Mouse (Mus musculus): ENCODE results near the gene Vmn1r209.
"Not testable (repeated sequence)": the region's sequence is repeated elsewhere in the genome, so short reads cannot be mapped to it uniquely, and the experiment has no call there.

Gene Vmn1r209

GRCm38 (mm10) chr13:22809582-22809981, at the start of gene Vmn1r209:
TSS of gene Vmn1r209 (minus strand) at chr13:22809682.
- DNase-seq: not testable (repeated sequence)

- DNase-seq: no peak
Observed at GRCm38 (mm10) chr13:22857461-22857860, 48.0 kb upstream of the Vmn1r209 start, which contains the start of gene Vmn1r211. TSS of gene Vmn1r211 (minus strand) at chr13:22857561.

DNA sequence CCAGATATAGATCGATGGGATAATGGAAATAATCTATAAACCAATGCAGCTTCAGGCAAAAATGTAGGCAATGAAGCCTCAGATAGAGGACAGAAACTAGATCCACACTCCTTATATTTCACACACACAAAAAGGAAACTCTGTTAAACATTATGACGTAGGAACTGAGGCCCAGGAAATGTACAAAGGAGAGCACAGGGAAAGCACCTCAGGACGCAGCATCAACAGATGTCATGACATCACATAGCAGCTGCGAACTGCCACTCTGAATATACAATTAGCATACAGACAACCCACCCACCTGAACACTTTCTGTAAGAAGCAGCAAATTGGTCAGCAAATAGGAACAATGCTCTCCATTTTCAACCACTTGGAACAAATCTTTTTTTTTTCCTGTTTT, 45.3 kb upstream of the Vmn1r209 start:
- DNase-seq: no peak

DNA sequence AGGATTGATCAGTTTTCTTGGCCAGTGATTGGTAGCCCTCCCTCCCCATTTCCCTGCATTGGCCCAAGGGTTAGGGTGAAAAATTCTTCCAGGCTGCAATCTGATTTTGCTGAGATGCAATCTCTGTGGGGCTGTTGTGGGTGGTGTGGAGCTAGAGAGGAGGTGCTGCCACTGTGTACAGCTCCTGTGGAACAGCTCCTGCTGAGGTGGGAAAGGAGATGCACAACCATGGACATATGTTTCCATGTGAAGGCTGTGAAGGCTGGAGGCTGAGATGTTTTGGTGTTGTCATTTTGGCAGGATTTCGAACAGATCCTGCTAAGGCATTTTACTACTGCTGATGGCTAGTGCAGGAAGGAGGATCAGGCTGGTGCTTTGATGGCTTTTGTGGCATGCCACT, 37.3 kb upstream of the Vmn1r209 start:
- DNase-seq: no peak

GRCm38 (mm10) chr13:22844304-22844703, 34.8 kb upstream of the Vmn1r209 start:
- DNase-seq: not testable (repeated sequence)

- DNase-seq: no peak
Observed at GRCm38 (mm10) chr13:22831248-22831647, 21.8 kb upstream of the Vmn1r209 start, which contains the start of gene Vmn1r210. TSS of gene Vmn1r210 (minus strand) at chr13:22831348.

DNA sequence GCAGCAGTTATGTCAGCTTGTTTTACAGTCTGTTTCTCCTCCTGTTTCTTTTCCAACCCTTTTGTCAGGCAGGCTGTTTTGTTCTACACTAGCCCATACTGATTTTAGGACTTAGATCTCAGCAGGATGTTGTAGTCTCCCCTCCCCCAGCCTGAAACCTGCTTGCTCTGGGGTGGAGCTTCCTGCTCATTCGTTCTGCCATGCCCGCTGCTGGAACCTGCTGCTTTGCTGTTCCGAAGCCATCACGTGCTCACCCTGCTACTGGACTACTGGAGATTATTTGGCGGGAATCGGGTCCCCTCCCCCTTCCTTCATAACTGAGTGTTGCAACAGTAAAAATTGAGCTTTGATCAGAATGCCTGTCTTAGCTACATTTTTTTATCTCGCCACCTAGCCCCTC, 19.9 kb upstream of the Vmn1r209 start:
- not testable (repeated sequence) for DNase-seq

DNA sequence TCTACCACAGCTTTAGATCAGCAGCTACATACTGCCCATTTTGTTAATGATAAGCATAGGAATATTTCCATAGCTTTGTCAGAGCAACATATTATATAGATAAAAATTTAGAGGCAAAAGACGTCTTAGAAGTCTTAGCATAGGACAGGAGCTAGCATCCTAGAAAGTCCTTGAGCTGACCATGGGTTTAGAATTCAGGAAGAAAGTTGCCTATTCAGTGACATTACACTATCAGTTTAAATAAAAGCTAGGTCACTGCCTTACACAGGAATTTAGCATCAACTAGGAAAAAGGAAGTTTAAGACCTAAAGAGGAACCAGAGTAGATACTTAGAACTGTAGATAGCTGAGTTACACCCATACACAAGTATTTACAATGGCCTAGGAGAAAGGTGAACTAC, 12.1 kb upstream of the Vmn1r209 start:
- DNase-seq: not testable (repeated sequence)

DNA sequence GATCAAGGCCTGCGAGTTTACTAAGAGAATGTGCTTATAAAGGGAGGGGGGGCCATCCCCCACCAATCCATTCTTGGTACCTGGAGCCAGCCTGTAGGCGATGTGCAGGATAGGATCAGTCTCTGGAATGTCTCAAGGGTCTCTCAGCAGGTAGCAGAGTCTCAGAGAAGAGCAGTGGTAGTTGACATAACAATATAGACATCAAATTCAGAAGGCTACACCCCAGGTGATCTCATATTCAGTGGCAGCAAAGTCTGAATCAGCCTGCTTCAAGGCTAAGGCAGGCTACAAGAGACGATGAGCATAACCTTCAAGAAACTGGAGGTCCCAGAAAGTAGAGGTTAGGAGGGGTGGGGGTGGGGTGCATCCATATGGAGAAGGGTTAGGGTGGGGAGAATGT, 21.4 kb downstream of the Vmn1r209 start:
- DNase-seq: not testable (repeated sequence)

- not testable (repeated sequence) for DNase-seq
Observed at GRCm38 (mm10) chr13:22784159-22784558, 25.3 kb downstream of the Vmn1r209 start.

DNA sequence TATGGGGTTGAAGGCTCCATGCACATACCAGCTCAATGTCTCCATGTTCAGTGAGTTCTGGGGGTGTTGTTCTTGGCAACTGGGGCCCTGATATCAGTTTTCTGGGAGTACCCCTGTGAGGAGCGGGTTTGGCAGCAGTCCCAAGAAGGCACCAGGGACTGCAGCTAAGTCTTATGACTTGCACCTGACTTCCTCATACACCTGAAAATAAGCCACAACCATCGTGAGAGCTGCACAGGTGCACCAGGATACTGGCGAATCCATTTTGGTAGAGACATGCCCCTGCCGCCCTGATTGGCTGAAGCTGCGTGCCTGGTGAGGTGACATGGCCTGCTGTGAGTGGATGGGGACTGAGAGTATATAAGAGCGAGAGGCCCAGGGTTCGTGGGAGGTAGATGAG, 32.2 kb downstream of the Vmn1r209 start, which contains the start of gene Vmn1r208:
Vmn1r208 (minus strand) TSS at position 101 of the 400 bp plus-strand sequence.
- DNase-seq: not testable (repeated sequence)

DNA sequence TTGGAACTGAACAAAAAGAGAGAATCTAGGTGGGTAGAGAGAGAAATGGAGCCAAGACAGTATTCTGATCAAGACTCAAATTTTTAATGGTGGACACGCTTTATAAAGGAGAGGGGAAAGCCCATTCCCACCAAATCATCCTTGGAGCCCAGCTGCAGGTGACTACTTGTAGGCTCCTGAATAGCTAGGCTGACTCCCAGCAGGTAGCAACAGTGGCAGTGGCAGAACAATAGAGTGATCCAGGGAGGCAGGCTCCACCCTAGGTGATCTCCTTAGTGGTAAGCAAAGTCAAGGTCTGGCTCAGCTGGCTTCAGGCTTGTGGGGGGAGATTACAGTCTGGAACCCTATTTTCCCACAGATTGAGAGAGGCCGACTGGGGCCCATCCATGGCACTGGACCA, 37.9 kb downstream of the Vmn1r209 start:
- not testable (repeated sequence) for DNase-seq
